Mouse (Mus musculus) erythroid progenitor cell, adult 5-6 weeks (primary cell): ENCODE measurements around the gene Cwc22. TPM values are rescaled to one million over a fixed set of nuclear protein-coding genes. Genes with fewer than 3 reads are reported as not detected.

Source experiments
- ATAC-seq: replicated peaks from 2 replicates; pipeline ENCODE4 v1.8.0; 2016; ENCODE audit warnings: moderate number of reproducible peaks, mild to moderate bottlenecking, moderate TSS enrichment, inconsistent platforms; ENCODE audit not compliant: poor library complexity, low FRiP score, severe bottlenecking
- total RNA-seq, 2 experiments: library from RNA; stranded (forward) in 1 of 2; stranded (reverse) in 1 of 2; fragments of 150-400 nt in 1 of 2; fragments of 186-747, 209-891 nt in 1 of 2; gene quantifications; 2 replicates each; pipeline versions ENCODE4 v1.2.3 to v1.2.4; 2015 to 2017; ENCODE audit warnings: low replicate concordance in 2 of 2

Cwc22 gene
- total RNA-seq, 2 experiments from 2014 or later, result 19.7 to 40.2 TPM

DNA sequence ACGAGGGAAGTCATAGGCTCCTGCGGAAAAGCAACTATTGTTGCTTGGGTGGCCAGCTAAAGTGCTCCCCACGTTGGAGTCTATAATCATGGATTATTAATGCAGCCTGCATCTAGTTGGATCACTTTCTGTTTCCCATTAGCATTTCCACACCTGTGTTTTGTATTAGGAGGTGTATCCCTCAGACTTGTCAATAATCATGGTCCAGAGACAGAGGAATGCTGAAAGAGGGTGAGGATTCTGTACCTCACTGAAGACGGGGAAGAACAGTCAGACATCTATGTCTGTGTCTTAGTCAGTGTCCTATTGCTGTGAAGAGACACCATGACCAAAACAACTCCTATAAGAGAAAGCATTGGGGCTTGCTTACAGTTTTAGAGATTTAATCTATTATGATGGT is 63.2 kb downstream of the Cwc22 start:
- no peak for ATAC-seq

- no peak for ATAC-seq
Observed at GRCm38 (mm10) chr2:77881301-77882199, 64.6 kb downstream of the Cwc22 start.

DNA sequence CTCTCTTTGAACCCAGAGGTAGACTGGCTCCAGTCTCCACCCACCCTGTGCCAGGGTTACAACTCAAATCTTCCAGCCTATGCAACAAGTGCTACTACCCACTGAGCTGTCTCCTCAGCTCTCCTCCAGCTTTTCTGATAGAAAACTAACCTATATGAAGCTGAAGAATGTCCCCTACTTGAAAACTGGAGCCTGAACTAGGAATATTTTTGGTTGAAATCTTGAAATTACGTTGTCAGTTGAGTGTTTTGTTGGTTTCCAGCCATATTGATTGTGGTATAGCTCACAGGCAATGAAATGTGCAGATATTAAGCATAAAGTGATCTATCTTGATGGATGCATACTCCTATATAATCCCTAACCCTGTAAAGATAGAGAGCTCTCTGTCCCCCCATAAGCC is 65.8 kb downstream of the Cwc22 start:
- no peak for ATAC-seq

- no peak for ATAC-seq
Observed at GRCm38 (mm10) chr2:77879736-77880135, 66.4 kb downstream of the Cwc22 start.

DNA sequence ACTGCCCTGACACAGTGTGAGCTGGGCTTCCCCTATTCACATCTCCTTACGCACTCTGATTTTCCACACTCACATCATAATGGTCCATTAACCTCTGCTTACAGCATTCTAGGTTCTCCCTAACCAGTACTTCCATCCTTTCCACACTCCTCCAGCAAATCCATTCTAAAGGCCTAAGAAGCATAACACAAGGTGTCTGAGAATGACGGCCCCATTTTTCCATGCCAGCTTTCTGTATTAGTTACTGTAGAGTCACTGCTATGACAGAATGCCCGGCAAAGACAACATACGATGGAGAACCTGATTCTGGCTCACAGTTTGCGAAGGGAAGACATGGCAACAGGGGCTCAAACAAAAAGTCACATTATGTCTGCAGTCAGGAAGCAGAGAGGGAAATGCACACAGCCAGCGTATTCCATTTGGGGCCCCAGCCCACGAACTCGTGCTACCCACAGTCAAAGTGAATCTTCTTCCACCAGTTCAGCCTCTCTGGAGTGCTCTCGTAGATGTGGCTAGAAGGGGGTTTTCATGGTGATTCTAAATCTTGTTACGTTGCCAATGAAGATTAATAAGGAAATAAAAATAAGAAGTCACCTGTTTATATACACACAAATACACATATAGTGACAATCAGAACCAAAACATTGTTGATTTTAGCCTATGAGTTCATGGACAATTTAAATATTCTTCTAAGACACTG is 68.9 kb downstream of the Cwc22 start:
- no peak for ATAC-seq

GRCm38 (mm10) chr2:77876331-77876730 is 69.8 kb downstream of the Cwc22 start:
- no peak for ATAC-seq

DNA sequence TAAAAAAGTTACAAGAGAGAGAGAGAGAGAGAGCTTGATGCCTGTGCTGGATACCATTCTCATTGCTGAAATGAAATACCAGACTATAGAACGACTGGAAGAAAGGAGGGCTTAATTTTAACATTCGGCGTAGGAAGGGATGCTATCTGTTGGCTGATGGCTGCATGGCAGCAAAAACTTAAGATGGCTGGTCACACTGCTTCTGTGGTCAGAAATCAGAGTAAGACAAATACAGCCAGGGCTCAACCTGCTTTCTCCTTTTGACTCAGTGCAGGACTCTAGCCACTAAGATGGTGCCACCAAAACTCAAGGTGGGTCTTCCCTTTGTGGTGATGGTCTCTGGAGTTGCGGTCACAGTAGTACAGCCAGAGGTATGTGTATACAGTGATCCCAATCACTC is 70.7 kb downstream of the Cwc22 start:
- ATAC-seq, result no peak

GRCm38 (mm10) chr2:77874678-77875077 is 71.5 kb downstream of the Cwc22 start:
- no peak for ATAC-seq

- no peak for ATAC-seq
Observed at GRCm38 (mm10) chr2:77873806-77874205, 72.4 kb downstream of the Cwc22 start.

DNA sequence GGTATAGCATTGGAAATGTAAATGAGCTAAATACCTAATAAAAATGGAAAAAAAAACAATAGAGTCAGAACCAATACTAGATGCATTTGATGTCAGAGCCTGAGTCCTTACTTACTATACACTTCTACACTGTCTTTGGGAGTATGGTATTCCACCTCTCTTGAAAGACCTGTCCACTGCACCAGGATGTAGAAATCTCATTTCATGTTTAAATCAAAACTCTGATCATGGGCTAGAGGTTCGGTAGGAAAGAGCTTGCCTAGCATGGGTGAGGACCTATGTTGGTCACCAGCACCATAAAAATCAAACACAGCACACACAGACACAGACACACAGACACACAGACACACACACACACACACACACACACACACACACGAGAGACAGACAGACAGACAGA is 73.5 kb downstream of the Cwc22 start:
- ATAC-seq, result no peak

DNA sequence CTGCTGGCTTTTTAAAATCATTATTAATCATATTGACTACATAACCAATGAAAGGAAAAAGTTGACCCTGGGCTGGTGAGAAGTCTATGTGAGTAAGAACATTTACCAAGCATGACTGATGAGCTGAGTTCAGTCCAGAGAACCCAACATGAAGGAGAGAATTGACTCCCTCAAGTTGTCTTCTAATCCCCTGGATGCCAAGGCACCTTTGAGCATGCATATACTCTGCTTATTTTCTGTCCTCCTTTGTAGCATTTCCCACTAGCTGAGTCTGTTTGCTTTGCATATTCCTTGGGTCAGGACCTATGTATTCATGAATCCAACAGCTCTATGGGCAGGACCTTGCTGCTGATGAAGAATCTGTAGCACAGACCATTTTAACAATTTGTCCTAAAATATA is 75.0 kb downstream of the Cwc22 start:
- ATAC-seq, result no peak

DNA sequence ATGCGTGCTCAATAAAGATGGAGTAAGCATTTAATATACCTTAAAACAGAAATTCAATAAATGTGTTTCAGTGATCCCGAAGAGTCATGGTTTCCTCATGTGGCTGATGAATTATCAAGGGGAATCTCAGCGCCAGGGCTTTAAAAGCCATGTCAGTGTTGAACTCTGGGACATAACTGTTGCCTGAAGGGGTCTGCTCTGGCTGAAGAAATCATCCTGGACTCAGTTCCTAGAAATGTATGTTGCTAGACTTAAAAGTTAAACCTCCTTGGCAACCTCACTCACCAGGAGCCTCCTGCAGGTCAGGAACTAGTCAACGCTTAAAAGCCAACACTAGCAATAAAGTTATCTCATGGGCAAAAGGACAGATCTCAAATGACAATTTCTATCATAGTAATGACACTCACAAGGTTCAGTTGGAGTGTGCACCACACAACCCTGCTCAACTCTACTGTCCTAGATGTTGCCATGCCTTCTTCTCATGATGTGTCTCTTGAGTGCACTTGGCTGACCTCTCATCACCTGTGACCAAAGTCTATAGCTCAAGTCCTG is 76.4 kb downstream of the Cwc22 start:
- no peak for ATAC-seq

DNA sequence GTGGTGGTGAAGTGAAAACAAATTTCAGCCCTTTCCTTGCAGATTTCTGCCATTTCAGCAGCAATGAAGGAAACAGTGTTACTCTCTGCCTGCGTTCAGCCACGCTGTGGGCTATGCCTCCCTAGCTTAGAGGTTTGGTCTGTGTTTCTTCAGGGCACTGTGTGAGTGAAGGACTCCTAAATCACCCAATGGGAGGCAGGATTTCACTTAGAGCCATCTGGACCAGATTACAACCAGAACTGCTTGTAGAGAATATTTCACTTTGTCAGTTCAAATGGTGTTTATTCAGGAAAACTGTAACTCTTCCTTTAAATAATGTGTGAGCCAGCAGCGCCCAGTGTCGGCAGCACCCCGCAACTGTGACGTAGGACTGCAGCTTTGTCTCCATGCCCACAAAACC is 82.2 kb downstream of the Cwc22 start:
- ATAC-seq, result no peak

DNA sequence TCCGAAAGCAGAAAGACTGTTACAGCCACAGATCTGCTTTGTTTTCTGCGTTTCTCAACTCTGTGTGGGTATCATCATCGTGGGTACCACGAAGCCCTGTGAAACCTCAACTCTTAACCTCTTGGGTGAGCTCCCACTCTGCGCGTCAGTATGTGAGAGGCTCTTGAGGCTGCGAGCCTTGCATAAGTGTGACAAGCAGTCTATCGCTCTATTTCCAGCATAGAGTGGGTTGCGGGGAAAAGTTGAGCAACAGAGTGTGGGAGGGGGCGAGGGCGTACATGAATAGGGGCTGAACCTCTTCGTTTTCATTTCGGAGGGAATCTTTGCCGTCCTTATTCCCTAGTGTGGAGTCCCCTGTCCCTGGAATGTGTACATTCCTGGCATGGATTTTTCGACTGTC is 82.7 kb downstream of the Cwc22 start:
- no peak for ATAC-seq

DNA sequence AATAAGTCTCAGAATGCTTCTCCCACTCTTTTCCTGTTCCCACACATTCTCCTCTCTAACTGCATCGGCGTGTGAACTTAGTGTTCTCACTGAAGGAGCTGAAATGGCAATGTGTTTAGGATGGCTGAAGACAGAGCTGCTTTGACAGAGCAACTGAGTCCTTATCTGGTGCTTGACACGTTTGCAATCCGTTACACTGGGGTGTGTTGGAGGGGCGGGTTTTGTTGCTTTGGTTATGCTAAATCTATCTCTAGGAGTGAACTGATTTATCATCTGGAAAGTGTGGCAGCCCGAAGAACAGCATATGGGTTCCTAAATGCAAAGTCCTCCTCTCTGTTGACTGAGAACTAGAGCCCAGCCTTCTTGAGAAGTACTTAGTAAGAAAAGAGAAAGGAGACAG is 104.7 kb downstream of the Cwc22 start:
- ATAC-seq, result no peak

DNA sequence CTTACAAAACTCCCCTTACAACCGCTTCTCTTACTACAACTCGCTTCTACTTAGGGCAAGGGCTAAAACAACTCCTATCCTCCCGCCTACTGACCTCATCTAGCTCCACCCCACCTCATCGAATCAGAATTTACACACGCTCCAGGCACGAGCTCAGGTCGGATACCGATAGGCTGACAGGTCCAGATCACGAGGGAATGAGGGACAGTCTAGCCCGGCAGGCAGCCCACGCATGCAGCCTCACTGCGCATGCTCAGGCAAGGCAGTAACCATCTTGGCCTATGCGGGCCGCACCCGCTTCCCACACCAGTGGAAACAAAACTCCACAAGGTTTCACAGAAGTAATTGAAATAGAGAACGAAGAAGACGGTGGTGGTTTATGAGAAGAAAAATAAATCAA is 106.6 kb downstream of the Cwc22 start:
- no peak for ATAC-seq

DNA sequence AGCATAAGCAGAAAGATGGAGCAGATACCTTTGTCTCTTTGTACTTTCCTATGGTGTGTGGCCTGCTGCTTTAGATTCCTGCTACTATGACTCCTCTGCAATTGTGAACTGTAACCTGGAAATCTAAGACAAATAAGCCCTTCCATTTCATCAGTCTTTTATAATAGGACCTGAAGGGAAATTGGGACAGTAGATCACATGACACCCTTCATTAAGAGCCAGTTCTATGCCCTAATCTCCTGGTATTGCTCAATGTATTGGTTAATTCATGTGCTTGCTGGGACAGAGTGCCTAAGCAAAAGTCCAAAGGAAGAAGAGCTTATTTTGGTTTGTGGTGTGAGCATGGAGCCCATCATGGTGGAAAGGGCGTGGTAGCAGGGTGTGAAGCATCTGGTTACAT is 107.5 kb downstream of the Cwc22 start:
- ATAC-seq, result no peak

GRCm38 (mm10) chr2:77835781-77836180 is 110.4 kb downstream of the Cwc22 start:
- ATAC-seq, result no peak
